Mouse (Mus musculus) layer of hippocampus, adult 18-20 months (tissue): Measurements from ENCODE around the gene Gsk3b. TPM values are rescaled to one million over a fixed set of nuclear protein-coding genes. Genes with fewer than 3 reads are reported as not detected.
A peak's percentile ranks its signal among the peaks of the same experiment; 100 is the strongest.
"Not testable (repeated sequence)": the region's sequence is repeated elsewhere in the genome, so short reads cannot be mapped to it uniquely, and the experiment has no call there.

Experiments
- DNase-seq, 2 experiments: peaks; one replicate each; pipeline ENCODE4 v3.0.0; 2022; ENCODE audit warnings: low spot score in 2 of 2
- long read RNA-seq: library from polyadenylated mRNA; stranded (forward); transcript quantifications from one replicate; pipeline ENCODE4 v2.0.0, GENCODE M21; 2021
- total RNA-seq, 2 experiments: library from RNA; stranded (reverse); gene quantifications; 2 replicates each; pipeline ENCODE4 v1.2.3; 2021

Gsk3b gene
- 100 to 1,000 TPM; 145 to 146 TPM for total RNA-seq
- long read RNA-seq, full-length matches to known transcripts: 2 of 7 reads
- long read RNA-seq, partial matches to known transcripts: 0 of 7 reads
- long read RNA-seq, other reads (novel, unspliced or antisense): 5 of 7 reads

DNA sequence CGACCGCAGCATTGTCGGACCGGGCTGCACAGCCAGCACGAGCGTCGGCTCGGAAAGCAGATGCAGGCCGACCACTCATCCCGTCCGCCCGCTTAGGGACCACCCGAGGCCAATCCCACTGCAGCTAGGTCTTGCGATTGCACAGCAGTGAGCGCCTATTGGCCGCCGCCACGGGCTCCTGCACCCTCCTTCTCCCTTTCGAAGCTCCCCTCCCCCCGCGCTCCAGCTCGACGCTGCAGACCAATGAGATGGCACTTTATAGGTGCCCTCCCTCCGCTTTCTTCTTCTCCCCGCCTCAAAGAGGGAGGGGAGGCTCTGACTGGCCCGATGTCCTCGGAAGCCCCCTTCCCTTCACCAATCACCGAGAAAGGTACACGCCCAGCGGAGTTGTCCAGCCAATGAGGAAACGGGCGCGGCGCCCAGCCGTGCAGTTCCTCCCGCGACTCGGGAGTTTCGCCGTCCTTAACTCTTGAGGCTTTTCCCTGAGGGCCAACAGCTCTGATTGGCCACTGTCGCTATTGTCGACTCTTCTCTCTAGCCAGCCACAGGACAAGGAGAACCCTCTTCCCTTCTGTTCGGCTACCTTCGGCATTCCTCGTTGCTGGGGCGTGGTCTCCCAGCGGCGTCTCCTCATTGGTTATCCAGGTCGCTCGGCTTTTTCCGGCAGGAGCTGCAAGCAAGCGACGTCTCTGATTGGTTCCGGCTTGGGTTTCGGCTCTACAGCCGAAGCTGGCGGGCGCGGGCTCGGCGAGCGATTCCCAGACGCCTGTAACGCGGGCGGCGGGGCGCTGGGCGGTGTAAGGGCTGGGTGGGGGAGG, at the start of gene Gsk3b:
TSS of gene Gsk3b (plus strand) at position 373 of the 818 bp plus-strand sequence.
- peak; percentile 100 for DNase-seq

- no peak for DNase-seq
Measured at GRCm38 (mm10) chr16:38042160-38042559, 46.6 kb upstream of the Gsk3b start.

GRCm38 (mm10) chr16:38044551-38044950, 44.2 kb upstream of the Gsk3b start:
- peak; percentile 38 to 77 for DNase-seq

DNA sequence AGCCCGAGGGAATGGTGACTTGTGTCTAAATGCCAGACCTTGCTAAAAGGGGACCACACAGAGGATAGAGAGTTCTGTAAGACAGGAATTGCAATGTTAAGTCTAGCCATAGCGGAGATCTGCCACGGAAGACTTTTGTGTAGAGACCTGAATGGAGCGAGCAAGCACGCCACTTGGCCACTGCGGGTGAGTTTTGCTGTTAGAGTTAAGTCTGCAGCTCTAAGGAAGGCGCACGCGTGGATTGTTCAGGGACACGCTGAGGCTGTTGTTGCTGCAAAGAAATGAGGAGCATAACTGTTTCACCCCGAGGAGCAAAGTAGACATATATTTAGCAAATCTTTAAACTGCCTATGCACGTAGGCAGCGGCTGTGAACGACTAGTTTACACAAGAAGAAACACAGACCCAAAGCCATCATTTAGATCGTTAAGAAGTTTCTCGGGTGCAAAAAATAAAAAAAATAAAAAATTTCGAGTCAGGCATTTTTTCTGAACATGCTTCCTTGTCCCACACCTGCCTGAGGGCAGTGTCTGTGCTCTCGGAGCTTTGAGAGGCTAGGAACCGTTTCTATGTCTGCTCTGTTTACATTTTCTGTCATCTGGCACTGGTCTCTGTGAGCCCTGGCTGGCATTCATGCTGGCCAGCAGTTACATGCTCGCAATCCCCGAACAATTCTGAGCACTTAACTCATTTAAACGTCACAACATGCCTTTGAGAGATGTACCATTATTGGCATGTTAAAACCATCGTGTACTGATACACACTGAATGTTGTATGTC, 40.8 kb upstream of the Gsk3b start:
- peak in 1 of 2 experiments; percentile 8 for DNase-seq

- no peak for DNase-seq
Measured at GRCm38 (mm10) chr16:38057898-38058297, 30.9 kb upstream of the Gsk3b start.

DNA sequence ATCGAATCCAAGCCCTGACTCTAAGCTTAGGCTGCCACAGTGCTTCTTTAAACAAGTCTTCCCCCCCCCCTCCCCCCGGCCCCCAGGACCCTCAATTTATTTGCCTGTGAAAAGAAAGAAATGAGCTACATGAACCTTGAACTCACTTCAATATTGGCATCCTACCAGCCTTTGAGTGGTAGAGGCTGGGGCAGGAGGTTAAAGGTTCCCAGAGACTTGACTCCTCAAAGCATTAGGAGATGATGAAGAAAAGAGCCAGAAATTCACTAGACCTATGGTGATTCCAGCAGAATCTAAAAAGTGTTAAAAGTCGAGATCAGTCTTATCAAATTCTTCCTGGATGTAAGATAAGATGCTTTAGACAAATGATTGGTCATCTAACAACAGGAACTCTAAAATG, 30.0 kb upstream of the Gsk3b start:
- DNase-seq: no peak

DNA sequence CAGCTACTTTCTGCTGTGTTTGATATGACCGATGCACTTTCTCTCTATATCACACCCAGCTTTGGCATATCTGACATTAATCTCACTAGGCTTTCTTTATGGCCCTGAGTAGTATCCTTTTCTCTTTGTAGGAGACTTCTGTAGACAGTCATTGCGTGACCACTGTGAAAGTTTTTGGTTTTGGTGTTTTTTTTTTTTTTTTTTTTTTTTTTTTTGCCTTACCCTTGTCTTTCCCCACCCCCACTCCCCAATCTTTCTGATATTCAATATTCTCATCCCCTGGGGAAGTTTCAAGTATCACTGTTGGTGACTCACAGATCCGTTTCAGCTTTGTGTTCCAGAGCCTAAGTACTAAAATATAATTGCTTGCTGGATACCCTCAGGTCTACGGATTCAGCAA, 29.2 kb upstream of the Gsk3b start:
- DNase-seq: no peak

DNA sequence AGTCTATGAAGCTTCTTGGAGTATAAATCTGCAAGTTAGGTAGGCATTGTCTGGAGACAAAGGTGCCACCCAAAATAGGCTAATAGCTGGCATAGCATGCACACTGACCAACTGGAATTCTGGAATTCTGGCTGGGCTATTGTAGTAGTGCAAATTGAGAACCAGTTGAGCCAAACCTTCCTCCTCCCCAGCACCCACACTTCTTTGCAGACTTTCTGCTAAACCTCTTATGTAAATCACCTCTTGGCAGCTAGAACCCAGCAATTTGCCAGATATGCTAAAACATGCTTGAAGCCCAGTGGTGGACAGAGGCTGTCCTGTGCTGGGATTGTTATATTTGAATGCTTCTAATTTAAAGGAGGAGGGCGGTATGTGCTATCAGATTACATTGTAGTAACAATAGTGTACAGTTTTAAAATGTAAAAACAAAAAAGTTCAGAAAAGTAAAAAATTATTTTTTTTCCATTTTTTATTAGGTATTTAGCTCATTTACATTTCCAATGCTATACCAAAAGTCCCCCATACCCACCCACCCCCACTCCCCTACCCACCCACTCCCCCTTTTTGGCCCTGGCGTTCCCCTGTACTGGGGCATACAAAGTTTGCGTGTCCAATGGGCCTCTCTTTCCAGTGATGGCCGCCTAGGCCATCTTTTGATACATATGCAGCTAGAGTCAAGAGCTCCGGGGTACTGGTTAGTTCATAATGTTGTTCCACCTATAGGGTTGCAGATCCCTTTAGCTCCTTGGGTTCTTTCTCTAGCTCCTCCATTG, 14.8 kb upstream of the Gsk3b start:
- DNase-seq: not testable (repeated sequence)

DNA sequence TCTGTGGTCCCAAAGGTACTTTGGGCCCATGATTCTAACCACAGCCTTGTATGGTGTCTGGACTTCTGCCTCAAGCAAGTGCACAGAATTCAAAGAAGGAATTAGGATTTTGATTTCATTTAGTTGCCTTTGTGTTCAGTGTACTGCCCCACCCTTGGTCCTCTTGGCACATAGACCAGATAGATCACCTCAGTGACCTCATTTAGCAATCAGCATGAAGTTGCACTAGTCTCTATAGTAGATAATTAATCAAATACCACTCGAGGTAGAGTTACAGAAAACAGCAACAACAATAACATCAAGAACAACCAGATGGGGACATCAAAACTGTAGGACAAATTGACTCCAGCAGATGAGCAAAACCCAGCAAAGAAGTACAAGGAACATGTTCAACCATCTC, 8.6 kb upstream of the Gsk3b start:
- DNase-seq: no peak

- DNase-seq: no peak
Measured at GRCm38 (mm10) chr16:38087231-38087630, 1.6 kb upstream of the Gsk3b start.

DNA sequence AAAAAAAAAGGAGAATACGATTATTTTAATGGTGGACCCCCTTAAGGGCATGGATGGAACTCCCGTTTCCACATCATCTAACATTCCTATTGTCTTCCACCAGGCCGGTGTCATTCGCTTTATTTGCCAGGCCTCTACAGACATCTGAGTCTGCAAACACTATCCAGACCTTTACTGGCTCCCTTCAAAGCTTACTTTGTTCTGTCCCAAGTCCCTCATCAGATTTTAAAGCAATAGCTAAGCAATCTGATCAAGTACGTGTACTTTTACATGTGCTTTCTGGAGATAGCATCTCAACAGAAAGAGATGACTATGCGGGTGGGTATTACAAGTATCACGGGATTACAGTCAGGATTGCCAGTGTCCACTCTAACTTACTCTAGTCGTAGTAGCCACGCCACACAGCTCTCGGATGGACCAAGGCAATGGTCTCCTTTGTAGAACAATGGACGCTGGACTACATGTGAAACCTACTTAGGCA, 1.1 kb upstream of the Gsk3b start:
- no peak for DNase-seq

GRCm38 (mm10) chr16:38088126-38088628, 624 bp upstream of the Gsk3b start:
- DNase-seq: peak in 1 of 2 experiments; percentile 38

DNA sequence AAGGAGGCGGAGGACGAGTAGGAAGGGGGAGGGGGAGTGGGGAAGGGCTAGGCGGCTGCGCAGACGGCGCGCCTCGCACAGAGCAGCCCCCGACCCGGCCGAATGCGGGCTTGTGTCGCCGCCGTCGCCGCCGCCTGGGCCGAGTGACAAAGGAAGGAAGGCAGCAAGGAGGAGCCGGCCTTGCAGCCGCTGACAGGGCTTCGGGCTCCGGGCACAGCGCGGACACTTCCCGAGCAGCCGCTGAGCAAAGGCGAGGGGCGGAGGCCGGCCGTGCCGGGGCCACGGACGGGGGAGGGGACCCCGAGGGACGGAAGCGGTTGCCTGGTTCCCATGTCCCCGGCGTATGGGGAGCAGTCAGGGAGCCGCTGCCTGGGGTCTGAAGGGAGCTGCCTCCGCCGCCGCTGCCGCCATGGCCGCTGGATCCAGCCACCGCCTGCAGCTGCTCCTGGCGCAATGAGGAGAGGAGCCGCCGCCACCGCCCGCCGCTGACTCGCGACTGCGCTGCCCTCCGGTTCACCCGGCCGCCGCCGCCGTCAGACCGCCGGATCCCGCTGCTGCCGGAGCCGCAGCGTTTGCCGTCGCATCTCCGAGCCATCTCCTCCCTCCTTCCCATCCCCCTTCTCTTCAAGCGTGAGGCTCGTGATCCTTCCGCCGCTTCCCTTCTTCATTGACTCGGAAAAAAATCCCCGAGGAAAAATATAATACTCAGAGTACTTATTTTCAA, 808 bp downstream of the Gsk3b start:
- peak in 1 of 2 experiments; percentile 70 for DNase-seq

DNA sequence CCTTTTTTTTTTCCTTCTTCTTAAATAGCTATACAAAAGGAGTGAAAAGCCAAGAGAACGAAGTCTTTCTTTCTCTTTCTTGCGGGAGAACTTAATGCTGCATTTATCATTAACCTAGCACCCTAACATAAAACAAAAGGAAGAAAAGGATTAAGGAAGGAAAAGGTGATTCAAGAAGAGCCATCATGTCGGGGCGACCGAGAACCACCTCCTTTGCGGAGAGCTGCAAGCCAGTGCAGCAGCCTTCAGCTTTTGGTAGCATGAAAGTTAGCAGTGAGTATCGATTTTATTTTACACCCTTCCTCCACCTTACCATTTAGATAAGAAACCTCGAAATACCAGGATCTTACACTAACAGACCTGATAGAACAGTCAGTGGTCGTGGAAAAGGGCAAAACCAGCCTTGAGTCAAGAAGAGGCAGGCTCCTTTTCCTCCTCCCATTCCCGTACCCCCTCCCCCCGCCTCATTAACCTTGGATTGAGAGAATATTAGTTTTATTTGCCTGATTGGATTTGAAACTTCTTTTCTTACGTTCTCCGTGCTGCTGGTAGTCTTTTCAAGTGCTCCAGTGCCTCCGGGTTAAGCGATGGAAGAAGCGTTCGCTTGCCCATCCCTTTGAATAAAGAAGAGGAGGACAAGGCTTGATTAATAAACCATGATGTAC, 1.7 kb downstream of the Gsk3b start:
- DNase-seq: no peak

GRCm38 (mm10) chr16:38091041-38091440, 2.2 kb downstream of the Gsk3b start:
- DNase-seq: no peak

DNA sequence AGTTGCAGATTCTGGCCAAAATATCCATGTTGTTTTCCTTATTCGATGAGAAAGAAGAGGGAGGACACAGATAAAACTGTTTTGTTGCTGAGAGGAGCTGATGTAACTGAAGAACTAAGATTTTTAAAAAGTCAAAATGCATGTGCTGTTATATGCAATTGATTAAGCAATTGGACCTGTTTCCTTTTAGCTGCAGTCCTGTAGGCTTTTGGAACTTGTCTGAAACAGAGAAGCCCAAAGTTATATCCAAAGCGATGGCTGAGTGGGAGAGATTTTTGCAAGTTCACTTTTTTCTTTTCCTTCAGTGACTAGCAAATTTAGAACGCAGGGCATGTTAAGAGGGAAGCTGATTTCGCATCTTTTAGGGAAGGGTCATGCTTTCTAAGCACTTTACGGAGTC, 2.9 kb downstream of the Gsk3b start:
- DNase-seq: no peak

GRCm38 (mm10) chr16:38092598-38092997, 3.8 kb downstream of the Gsk3b start:
- DNase-seq: no peak

- no peak for DNase-seq
Measured at GRCm38 (mm10) chr16:38095181-38095851, 6.5 kb downstream of the Gsk3b start.

GRCm38 (mm10) chr16:38097521-38097920, 8.7 kb downstream of the Gsk3b start:
- no peak for DNase-seq
